Mouse (Mus musculus): Measurements from ENCODE around the gene Pycr1.

The Pycr1 gene

DNA sequence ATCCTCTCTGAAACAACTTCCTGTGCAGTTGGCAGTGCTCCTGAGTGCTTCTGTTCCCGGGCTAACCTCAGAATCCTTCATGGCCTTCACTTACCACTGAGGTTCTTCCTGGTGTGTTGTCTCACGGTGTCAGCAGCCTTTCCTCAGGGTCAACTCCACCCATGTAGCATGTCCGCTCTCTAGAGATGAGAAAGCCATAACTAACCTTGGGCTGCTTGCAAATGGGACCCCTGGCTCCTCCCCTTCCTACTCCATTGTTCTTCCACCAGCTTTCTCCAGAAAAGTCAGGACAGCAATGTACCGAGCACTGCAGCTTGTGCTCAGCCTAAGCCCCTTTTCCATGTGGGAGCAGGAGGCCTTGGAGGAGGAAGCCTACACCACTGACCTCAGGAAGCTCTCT lies 36.8 kb downstream of the Pycr1 start:
- DNase-seq (ENCODE audit: low read depth, low spot score) = no peak

GRCm38 (mm10) chr11:120605667-120606066 lies 37.9 kb downstream of the Pycr1 start:
- DNase-seq (ENCODE audit: low read depth, low spot score) = no peak

DNA sequence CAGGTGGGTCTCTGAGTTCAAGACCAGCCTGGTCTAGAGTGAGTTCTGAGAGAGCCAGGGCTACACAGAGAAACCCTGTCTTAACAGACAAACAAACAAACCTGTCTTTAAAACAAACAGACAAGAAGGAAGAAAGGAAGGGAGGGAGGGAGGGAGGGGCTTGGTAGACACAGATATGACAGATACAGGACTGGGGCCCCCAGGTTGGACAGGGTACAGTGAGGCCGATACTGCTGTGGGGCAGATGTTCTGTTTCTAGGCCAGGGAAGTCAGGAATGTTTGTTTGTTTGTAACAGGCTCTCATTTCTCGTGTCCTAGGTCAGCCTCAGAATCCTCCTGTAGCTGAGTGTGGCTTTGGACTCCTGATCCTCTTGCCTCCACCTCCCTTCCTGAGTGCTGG lies 40.0 kb downstream of the Pycr1 start:
- DNase-seq (ENCODE audit: low read depth, low spot score) = no peak

GRCm38 (mm10) chr11:120600716-120601115 lies 42.9 kb downstream of the Pycr1 start:
- DNase-seq (ENCODE audit: low read depth, low spot score) = peak; percentile 83

DNA sequence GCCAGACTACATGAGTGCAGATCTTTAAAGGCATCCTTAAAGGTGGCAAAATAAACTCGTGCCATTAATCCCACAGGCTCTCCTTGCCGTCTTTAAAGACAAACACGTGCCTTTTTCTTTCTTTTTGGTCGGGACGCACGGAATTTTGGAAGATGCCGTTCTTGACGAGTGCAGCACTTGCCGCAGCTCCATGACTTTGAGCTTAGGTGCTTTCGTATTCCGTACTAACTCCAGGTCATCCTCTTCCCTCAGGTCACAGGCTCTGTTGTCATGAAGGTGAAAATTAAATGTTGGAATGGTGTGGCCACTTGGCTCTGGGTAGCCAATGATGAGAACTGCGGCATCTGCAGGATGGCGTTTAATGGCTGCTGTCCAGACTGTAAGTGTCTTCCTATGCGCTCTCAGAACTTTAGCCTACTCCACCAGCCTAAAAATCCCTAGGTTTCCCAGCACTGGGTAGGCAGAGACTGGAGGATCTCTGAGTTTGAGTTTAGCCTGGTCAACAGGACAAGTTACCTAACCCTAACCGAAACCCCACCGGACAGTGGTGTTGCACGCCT lies 44.5 kb downstream of the Pycr1 start:
- no peak for DNase-seq (ENCODE audit: low read depth, low spot score)

GRCm38 (mm10) chr11:120598283-120598989 lies 45.1 kb downstream of the Pycr1 start, which contains the start of the genes Alyref and Anapc11:
Gene Alyref (minus strand): TSS chr11:120598365.
Gene Anapc11 (plus strand): TSS chr11:120598421.
- peak; percentile 99 for DNase-seq (ENCODE audit: low read depth, low spot score)

GRCm38 (mm10) chr11:120597240-120598235 lies 46.0 kb downstream of the Pycr1 start:
- peak; percentile 39 for DNase-seq (ENCODE audit: low read depth, low spot score)

- DNase-seq (ENCODE audit: low read depth, low spot score) = no peak
These were observed 55.0 kb downstream of the Pycr1 start for GRCm38 (mm10) chr11:120588531-120588930.
